Mouse (Mus musculus): ENCODE measurements around the gene Map3k5. TPM values are rescaled to one million over a fixed set of nuclear protein-coding genes. Genes with fewer than 3 reads are reported as not detected.

Gene Map3k5
- polyA plus RNA-seq, 1 experiment from 2014 or later, result 1.8 TPM

DNA sequence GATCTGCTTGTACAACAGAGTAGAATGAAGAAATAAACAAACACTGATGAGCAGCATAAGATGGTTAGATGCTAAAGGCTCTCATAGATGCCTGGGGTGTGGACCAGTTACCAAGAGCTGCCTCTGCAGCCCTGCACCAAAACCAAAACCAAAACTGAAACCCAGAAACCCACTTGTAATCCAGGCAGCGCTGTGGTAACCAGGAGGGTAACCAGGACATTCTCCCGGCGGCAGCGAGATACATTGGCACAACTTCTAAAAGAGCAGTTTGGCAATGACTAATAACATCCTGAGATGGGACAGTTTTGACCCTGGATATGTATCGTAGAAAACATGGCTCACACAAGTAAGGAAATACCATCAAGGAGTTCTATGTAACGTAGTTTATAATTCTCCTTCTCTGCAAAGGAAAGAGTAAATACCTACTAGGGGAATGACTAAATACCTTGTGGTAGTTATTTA, 71.2 kb downstream of the Map3k5 start:
- Histone ChIP-seq H3K27ac (no peak overlapping the region), H3K4me2 (replicated peaks) (no peak overlapping the region), H3K9me3 (ENCODE audit: control insufficient read depth, low read length) (no peaks in the 10 kb centered on the region), H3K4me1 (replicated peaks; ENCODE audit: control insufficient read depth, insufficient read depth, low read length) (peaks cover 11% of the 10 kb centered on the region), H3K27me3 (ENCODE audit: control insufficient read depth, insufficient read depth, low read length) (no peaks in the 10 kb centered on the region), H3K4me3 (replicated peaks; ENCODE audit: low read length) (no peak overlapping the region), H3K9ac (no peak overlapping the region), H3K36me3 (replicated peaks; ENCODE audit: control insufficient read depth, insufficient read depth) (no peaks in the 10 kb centered on the region)
- ATAC-seq (ENCODE audit: low FRiP score), result no peak
- DNase-seq (ENCODE audit: low spot score), result no peak
- 91% methylated on average over 6 of the region's 6 CpGs for WGBS

DNA sequence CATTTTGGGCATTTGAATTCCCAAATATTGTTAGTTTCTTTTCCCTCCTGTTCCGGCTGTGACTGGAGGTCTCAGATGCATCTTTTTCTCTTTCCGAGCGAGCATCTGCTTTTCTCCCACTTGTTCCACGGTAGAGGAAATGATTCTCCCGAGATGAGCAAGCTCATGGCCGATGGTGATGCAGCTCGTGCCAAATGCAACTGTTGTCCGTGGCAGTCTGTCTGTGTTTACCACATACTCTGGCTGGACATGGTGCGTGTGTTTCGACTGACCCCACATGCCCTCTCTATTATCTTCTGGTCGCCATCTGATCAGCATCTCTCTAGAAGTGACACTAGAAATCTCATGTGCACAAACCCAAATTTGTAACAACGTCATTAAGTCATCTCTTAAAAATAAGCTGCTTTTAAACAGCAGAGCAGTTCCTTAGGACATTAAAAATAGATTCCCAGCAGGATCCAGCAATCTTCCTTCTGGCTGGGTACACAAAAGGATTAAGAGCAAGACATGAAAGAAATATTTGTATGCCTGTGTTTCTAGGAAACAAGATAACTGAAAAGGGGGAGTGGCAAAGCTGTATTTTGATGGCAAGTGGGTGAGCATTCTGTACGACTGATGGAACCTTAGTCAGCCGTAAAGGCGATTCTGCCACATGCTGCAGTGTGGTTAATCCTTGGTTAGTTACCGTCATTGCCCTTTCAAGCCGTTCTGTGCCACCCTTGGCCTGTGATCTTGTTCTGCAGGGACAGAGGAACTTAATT, 72.2 kb downstream of the Map3k5 start:
- no peak overlapping the region for H3K4me3 ChIP-seq (replicated peaks; ENCODE audit: low read length)
- WGBS, result 41% methylated on average over 17 of the region's 17 CpGs
- H3K27me3 ChIP-seq (ENCODE audit: control insufficient read depth, insufficient read depth, low read length), result no peaks in the 10 kb centered on the region
- ATAC-seq (ENCODE audit: low FRiP score) (no peak), DNase-seq (ENCODE audit: low spot score) (no peak)
- H3K9ac ChIP-seq, result no peak overlapping the region
- no peaks in the 10 kb centered on the region for H3K9me3 ChIP-seq (ENCODE audit: control insufficient read depth, low read length)
- no peaks in the 10 kb centered on the region for H3K36me3 ChIP-seq (replicated peaks; ENCODE audit: control insufficient read depth, insufficient read depth)
- H3K4me1 ChIP-seq (replicated peaks; ENCODE audit: control insufficient read depth, insufficient read depth, low read length), result peaks cover 11% of the 10 kb centered on the region
- H3K27ac ChIP-seq, result no peak overlapping the region
- no peak overlapping the region for H3K4me2 ChIP-seq (replicated peaks)

DNA sequence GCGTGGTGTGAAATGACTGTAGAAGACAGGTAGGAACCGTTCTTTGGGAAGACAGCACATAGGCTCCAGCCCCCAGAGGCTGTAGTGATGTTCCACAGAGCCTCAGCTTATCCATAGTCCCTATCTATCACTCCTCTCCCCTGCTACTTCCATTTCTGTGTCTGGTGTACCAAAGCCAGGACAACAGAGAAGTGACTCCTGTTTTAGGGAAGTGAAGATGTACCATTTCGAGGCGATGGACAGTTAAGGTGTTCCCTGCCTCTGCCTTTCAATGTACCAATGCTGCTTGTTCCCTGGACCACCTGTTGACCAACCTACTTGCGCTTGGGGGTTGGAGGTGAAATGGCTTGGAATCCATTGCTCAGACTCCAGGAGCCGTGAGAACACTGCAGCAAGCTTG, 75.0 kb downstream of the Map3k5 start:
- H3K4me3 ChIP-seq (replicated peaks; ENCODE audit: low read length), result no peak overlapping the region
- H3K9me3 ChIP-seq (ENCODE audit: control insufficient read depth, low read length), result no peaks in the 10 kb centered on the region
- no peaks in the 10 kb centered on the region for H3K36me3 ChIP-seq (replicated peaks; ENCODE audit: control insufficient read depth, insufficient read depth)
- H3K27me3 ChIP-seq (ENCODE audit: control insufficient read depth, insufficient read depth, low read length), result no peaks in the 10 kb centered on the region
- no peak overlapping the region for H3K27ac ChIP-seq
- H3K4me1 ChIP-seq (replicated peaks; ENCODE audit: control insufficient read depth, insufficient read depth, low read length), result 0 out of 2 replicates have a peak, but pooled peaks cover 4% of the 10 kb centered on the region
- H3K4me2 ChIP-seq (replicated peaks), result no peak overlapping the region
- WGBS, result 96% methylated on average over 6 of the region's 6 CpGs
- ATAC-seq (ENCODE audit: low FRiP score) (no peak), DNase-seq (ENCODE audit: low spot score) (no peak)
- H3K9ac ChIP-seq, result no peak overlapping the region

DNA sequence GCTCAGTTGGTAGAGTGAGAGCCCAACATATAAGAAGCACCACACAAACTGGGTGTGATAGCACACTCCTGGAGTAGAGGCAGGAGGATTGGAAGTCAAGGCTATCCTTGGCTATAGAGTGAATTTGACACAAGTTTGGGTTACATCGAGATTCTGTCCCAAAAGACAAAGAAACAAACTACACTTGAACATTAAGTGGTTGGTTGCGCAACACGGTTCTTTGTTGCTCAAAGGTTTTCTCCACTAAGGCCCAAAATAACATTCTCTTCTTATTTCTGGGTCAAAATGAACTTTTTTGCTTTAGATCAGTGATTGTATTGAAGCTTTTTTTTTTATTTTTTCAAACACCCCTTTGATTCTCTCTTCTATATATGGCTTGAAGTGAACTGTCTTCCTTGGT, 75.7 kb downstream of the Map3k5 start:
- Histone ChIP-seq H3K27me3 (ENCODE audit: control insufficient read depth, insufficient read depth, low read length) (no peaks in the 10 kb centered on the region), H3K9me3 (ENCODE audit: control insufficient read depth, low read length) (no peaks in the 10 kb centered on the region), H3K9ac (no peak overlapping the region), H3K4me3 (replicated peaks; ENCODE audit: low read length) (no peak overlapping the region), H3K27ac (no peak overlapping the region), H3K4me2 (replicated peaks) (no peak overlapping the region), H3K4me1 (replicated peaks; ENCODE audit: control insufficient read depth, insufficient read depth, low read length) (0 out of 2 replicates have a peak, but pooled peaks cover 4% of the 10 kb centered on the region), H3K36me3 (replicated peaks; ENCODE audit: control insufficient read depth, insufficient read depth) (no peaks in the 10 kb centered on the region)
- ATAC-seq (ENCODE audit: low FRiP score) (no peak), DNase-seq (ENCODE audit: low spot score) (no peak)
- 96% methylated on average over 3 of the region's 3 CpGs for WGBS

DNA sequence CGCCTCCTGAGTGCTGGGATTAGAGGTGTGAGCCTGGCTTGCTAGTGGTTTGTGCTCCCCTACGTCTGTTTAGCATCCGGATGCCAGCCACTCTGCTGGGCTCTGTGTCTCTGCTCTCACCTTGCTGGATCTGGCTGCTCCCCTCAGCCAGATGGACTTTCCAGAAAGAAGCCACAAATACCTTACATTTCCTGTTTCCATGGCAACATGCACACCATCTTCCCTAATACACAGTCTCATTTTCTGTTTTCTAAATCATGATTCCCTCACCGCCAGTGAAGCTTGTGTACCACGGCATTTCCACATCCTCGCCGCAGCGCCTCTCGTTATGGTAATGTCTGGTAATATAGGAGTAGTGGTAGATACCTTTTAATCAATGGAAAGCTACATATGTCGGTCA, 84.1 kb downstream of the Map3k5 start:
- Histone ChIP-seq H3K4me2 (replicated peaks) (no peak overlapping the region), H3K9ac (no peak overlapping the region), H3K27ac (no peak overlapping the region), H3K36me3 (replicated peaks; ENCODE audit: control insufficient read depth, insufficient read depth) (no peaks in the 10 kb centered on the region), H3K4me1 (replicated peaks; ENCODE audit: control insufficient read depth, insufficient read depth, low read length) (peaks cover 10% of the 10 kb centered on the region; the same call in 1 of the 2 replicates), H3K9me3 (ENCODE audit: control insufficient read depth, low read length) (no peaks in the 10 kb centered on the region; the same call in 1 of the 2 replicates), H3K4me3 (replicated peaks; ENCODE audit: low read length) (no peak overlapping the region), H3K27me3 (ENCODE audit: control insufficient read depth, insufficient read depth, low read length) (no peaks in the 10 kb centered on the region)
- DNase-seq (ENCODE audit: low spot score) (no peak), ATAC-seq (ENCODE audit: low FRiP score) (no peak)
- 95% methylated on average over 10 of the region's 10 CpGs for WGBS

DNA sequence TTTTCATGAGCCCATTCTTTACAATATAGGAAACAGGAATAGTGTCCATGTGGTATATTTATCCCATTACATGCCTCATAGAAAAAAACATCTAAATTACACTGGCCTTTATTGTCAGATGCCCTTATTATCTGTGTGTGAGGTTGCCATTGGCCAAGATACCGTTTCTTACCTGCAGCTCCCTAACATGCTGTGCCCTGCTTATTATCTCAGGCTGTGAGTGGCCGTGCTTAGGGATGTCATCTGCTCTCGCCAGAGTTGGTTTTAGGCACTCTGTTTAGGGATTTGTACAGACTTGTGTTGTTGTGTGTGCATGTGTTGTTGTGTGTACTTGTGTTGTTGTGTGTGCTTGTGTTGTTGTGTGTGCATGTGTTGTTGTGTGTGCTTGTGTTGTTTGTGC, 84.5 kb downstream of the Map3k5 start:
- H3K27ac ChIP-seq, result no peak overlapping the region
- DNase-seq (ENCODE audit: low spot score), result no peak
- H3K9ac ChIP-seq, result no peak overlapping the region
- H3K36me3 ChIP-seq (replicated peaks; ENCODE audit: control insufficient read depth, insufficient read depth), result no peaks in the 10 kb centered on the region
- peaks cover 10% of the 10 kb centered on the region; the same call in 1 of the 2 replicates for H3K4me1 ChIP-seq (replicated peaks; ENCODE audit: control insufficient read depth, insufficient read depth, low read length)
- no peak for ATAC-seq (ENCODE audit: low FRiP score)
- H3K4me3 ChIP-seq (replicated peaks; ENCODE audit: low read length), result no peak overlapping the region
- WGBS, result 85% methylated on average over 3 of the region's 3 CpGs
- no peak overlapping the region for H3K4me2 ChIP-seq (replicated peaks)
- no peaks in the 10 kb centered on the region for H3K27me3 ChIP-seq (ENCODE audit: control insufficient read depth, insufficient read depth, low read length)
- H3K9me3 ChIP-seq (ENCODE audit: control insufficient read depth, low read length), result no peaks in the 10 kb centered on the region; the same call in 1 of the 2 replicates

DNA sequence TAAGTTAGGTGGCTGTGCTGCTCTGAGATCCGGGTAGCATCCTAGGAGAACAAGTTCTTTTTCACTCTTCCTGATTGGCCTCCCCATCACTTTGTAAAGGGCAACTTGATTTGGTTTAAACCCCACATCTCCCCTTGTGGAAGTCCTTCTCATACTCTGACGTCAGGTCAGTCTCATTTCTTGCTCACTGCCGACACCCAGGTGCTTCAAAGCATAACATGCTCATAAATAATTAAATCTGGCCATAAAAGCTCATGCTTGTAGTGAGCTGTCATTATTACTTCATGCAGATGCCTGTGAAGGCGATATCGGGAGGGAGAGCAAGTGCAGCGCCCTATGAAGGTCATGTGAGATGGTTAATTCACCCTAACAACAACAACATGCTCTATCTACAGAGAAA, 87.0 kb downstream of the Map3k5 start:
- peaks cover 10% of the 10 kb centered on the region; the same call in 1 of the 2 replicates for H3K4me1 ChIP-seq (replicated peaks; ENCODE audit: control insufficient read depth, insufficient read depth, low read length)
- no peak overlapping the region for H3K27ac ChIP-seq
- H3K4me3 ChIP-seq (replicated peaks; ENCODE audit: low read length), result no peak overlapping the region
- H3K9ac ChIP-seq, result no peak overlapping the region
- no peaks in the 10 kb centered on the region for H3K36me3 ChIP-seq (replicated peaks; ENCODE audit: control insufficient read depth, insufficient read depth)
- no peaks in the 10 kb centered on the region for H3K27me3 ChIP-seq (ENCODE audit: control insufficient read depth, insufficient read depth, low read length)
- WGBS, result 80% methylated on average over 6 of the region's 6 CpGs
- H3K9me3 ChIP-seq (ENCODE audit: control insufficient read depth, low read length), result no peaks in the 10 kb centered on the region; the same call in 1 of the 2 replicates
- no peak; the same call in 1 of the 2 replicates for ATAC-seq (ENCODE audit: low FRiP score)
- DNase-seq (ENCODE audit: low spot score), result no peak
- H3K4me2 ChIP-seq (replicated peaks), result no peak overlapping the region

DNA sequence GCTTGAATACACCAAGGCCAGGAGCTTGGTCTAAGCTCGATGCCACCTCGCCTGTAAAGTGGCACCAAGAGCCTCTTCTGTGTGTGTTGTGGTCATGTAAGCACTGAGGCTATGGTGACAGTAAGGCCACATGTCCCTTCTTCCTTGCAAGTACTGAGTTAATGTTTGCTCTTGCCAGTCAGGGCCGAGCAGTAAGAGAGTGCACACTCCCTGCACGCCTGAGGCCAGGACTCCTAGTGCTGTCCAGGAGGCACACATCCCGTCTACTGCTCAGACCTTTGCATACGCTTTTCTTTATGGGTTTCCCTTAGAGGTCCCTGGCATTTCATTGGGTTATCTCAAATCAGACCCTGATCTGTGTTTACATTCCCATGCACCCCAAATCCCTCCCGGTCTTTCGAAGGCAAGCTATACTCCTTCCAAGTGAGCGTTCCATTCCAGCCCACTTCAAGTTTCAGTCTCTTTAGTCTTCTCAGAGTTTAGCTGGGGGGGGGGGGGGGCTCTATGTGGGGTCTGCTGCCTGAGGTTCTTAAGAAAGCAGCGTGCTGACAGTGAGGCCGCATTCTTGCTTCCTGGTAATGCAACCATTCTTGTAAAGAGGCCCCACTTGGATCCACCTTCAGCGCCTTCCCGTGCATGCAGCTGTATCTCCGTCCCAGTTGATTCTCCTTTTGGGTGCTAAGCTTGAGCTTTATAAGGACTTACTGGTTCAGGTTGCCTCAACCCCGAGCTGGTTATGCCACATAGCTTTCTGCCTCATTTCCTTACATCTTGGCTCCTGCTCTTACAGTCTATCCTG, 87.6 kb downstream of the Map3k5 start:
- no peak for DNase-seq (ENCODE audit: low spot score)
- Histone ChIP-seq H3K27ac (no peak overlapping the region), H3K4me3 (replicated peaks; ENCODE audit: low read length) (no peak overlapping the region), H3K9me3 (ENCODE audit: control insufficient read depth, low read length) (no peaks in the 10 kb centered on the region; the same call in 1 of the 2 replicates), H3K4me1 (replicated peaks; ENCODE audit: control insufficient read depth, insufficient read depth, low read length) (peaks cover 10% of the 10 kb centered on the region; the same call in 1 of the 2 replicates), H3K9ac (no peak overlapping the region), H3K36me3 (replicated peaks; ENCODE audit: control insufficient read depth, insufficient read depth) (no peaks in the 10 kb centered on the region), H3K27me3 (ENCODE audit: control insufficient read depth, insufficient read depth, low read length) (no peaks in the 10 kb centered on the region), H3K4me2 (replicated peaks) (no peak overlapping the region)
- 87% methylated on average over 15 of the region's 15 CpGs for WGBS
- no peak for ATAC-seq (ENCODE audit: low FRiP score)

DNA sequence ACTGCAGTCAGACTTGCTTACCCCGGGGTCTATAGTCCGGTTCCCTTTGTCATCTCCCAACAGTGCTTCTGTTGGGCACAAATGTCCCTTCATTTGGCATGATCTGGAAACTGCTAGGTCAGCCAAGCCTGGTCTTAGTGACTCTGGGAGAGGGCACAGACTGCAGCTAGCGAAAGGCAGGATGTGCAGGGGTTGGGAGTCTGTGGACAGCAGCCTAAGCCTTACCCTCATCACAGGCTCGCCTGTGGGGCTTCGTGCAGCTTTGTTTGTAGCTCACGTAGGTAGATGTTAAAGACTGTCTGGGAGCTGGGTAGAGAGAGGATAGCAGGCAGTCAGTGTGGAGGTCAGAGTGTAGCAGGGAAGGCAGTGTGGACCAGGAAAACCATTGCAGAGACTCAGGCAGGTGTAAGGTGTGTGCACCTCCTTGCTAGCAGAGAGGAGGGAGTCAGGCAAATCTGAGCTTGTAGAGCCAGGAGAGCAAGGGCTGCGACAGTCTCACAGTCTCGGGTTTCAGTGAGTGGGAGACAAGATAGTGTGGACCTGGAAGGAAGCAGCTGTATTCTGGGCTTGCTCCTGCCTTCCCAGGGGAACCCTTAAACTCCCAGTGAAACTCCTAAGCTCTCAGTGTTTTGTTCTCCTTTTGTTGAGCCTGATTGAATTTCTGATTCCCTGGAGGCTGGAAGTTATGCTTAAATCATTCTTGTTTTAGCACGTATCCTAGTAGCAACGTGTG, 88.5 kb downstream of the Map3k5 start:
- Histone ChIP-seq H3K36me3 (replicated peaks; ENCODE audit: control insufficient read depth, insufficient read depth) (no peaks in the 10 kb centered on the region), H3K4me2 (replicated peaks) (no peak overlapping the region), H3K27ac (no peak overlapping the region), H3K9me3 (ENCODE audit: control insufficient read depth, low read length) (no peaks in the 10 kb centered on the region; the same call in 1 of the 2 replicates), H3K4me3 (replicated peaks; ENCODE audit: low read length) (no peak overlapping the region), H3K27me3 (ENCODE audit: control insufficient read depth, insufficient read depth, low read length) (no peaks in the 10 kb centered on the region), H3K4me1 (replicated peaks; ENCODE audit: control insufficient read depth, insufficient read depth, low read length) (peaks cover 10% of the 10 kb centered on the region; the same call in 1 of the 2 replicates), H3K9ac (no peak overlapping the region)
- DNase-seq (ENCODE audit: low spot score), result no peak
- 55% methylated on average over 10 of the region's 10 CpGs for WGBS
- ATAC-seq (ENCODE audit: low FRiP score), result no peak

Measured in hindbrain, embryonic 14.5 days (tissue).